Mouse (Mus musculus) regulatory T cell (primary cell): ENCODE measurements around the gene Cfap221.

Source experiments
- in situ Hi-C: fragments of 300-600 bp; cut with MboI, MseI; formaldehyde crosslinking; loops from one replicate; pipeline ENCODE4 v1.15.1; 2025; ENCODE audit warnings: high pct_unique_total_duplicates

Cfap221 gene

DNA sequence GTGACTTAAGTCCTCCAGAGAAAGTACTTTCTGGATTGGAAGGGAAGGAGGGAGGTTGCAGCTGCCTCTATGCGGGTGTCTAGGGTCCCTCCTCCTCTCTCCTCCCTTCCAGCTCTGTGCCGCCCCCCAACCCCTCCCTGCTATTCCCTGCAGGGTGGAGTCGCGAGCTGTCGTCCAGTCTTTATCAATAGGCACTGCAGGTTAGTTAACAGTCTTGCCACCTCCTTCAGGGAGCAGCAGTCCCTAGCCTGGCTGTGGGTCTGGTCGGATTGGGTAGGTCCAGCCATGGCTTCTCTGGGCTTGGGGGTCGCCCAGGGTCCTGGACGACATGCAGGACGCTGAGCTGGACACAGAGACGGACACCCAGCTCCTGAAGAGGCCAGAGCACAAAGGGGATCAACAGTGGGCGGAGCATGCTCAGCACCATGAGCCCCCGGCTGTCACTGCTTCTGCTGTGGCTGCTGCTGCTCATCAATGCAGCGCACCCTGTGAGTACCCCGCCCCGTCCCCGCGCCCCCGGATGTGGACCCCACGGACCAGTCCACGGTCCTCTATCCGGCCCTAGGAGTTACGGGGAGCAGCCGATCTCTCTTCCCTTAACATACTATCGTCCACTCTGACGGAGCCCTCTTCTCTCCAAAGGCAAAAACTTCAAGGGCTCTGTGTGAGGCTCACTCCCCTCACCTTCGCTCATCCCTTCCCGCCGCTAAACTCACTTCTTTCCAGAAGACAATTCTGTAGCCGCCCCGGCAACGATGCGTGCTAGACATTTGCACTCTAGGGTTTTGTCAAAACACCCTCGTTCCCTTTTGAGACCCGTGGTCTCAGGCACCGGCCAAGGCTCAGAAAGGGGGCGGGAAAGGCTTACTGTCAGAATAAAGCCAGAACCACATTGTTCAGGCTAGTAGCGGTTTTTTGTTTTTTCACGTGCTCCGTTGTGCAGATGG is 10.1 kb upstream of the Cfap221 start, which contains the start of gene Sctr:
Gene Sctr, plus strand, starts transcription at position 51 of the 947 bp plus-strand sequence.
- in situ Hi-C loops, result loop anchor here (5.0 kb wide), 1 partner anchor 1120 kb away; no protein-coding TSS in a partner anchor

GRCm38 (mm10) chr1:119997644-119998043 is 610 bp upstream of the Cfap221 start:
- in situ Hi-C loops, result no loop called here

DNA sequence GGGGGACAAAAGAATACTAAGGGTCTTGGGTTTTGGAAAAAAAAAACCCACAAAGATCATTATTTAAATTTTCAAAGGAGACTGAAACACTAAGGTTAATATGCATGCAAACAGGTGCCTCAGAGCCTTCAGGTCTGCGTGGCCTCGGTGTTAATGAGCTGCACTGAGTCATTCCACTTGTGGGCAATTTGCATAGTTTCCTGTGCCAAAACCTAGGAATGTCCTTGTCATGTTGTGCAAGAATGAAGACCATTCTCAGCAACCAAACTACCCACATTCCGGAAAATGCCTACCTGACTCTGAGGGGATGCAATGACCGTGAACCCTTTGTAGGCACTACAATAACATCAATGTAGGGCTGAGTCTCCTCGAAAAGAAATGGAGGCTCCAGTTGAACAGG is 10.5 kb downstream of the Cfap221 start:
- in situ Hi-C loops, result no loop called here

DNA sequence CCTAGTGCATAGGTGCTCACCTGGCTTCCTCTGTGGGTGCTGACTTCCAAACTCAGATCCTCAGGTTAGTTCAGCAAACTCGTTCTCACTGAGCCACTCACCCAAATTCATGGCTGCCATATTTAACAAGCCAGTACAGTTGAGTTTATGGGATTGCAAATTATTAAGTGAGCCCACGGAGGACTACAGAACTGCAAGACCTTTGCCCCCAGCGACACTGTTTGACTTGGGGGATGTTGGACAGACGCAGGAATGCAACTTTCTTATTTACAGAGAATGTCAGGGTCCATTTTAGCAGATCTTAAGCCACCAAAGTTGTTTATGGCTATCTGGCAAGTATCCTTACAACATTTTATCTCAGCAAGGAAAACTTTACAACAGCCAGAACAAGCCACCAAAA is 21.9 kb downstream of the Cfap221 start:
- in situ Hi-C loops, result no loop called here

- in situ Hi-C loops, result loop anchor here (25.0 kb wide), 1 partner anchor 1311 kb away; no protein-coding TSS in a partner anchor
Observed at GRCm38 (mm10) chr1:119973117-119973516, 23.9 kb downstream of the Cfap221 start.

GRCm38 (mm10) chr1:119965804-119966514 is 31.1 kb downstream of the Cfap221 start:
- in situ Hi-C loops, result loop anchor here (25.0 kb wide), 1 partner anchor 1304 kb away; no protein-coding TSS in a partner anchor

- in situ Hi-C loops, result loop anchor here (5.0 to 25.0 kb wide), 2 partner anchors 447 to 1298 kb away; no protein-coding TSS in a partner anchor
Observed at GRCm38 (mm10) chr1:119959920-119960319, 37.1 kb downstream of the Cfap221 start.

DNA sequence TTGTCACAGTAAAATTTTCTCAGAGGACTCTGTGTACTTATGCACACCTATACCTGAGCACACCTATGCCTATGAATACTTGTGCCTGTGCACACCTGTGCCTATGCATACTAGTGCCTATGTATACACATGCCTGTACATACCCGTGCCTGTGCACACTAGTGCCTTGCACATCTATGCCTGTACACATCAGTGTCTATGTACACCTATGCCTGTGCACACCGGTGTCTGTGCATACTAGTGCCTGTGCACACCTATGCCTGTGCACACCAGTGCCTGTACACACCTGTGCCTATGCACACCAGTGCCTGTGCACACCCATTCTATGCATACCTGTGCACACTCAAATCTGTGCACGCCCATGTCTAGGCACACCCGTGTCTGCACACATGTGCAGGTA is 37.6 kb downstream of the Cfap221 start:
- in situ Hi-C loops, result loop anchor here (5.0 to 25.0 kb wide), 2 partner anchors 448 to 1297 kb away; no protein-coding TSS in a partner anchor

DNA sequence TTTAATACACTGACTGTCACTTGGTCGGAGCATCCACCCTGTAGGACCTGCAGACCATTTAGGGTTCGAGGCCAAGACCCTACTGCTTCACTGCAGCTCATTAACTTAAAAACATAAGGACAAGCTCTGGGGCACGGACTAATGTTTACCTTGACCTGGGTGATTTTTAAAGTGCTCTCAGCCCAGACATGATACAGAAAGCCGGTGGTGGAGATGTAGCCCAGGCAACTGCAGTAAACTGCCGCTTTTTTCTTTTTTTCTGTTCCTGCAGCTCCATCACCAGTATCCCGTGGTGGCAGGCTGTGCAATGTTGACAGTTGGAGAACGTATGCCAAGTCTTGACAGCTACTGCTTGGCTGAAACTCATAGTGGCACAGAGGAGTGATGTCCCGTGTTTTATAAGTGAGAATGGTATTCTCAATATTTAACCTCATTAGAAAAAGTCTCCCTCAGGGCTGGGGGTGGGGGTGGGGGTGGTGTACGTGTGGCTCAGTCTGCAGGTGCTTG is 39.3 kb downstream of the Cfap221 start:
- in situ Hi-C loops, result loop anchor here (5.0 to 25.0 kb wide), 2 partner anchors 450 to 1295 kb away; no protein-coding TSS in a partner anchor

DNA sequence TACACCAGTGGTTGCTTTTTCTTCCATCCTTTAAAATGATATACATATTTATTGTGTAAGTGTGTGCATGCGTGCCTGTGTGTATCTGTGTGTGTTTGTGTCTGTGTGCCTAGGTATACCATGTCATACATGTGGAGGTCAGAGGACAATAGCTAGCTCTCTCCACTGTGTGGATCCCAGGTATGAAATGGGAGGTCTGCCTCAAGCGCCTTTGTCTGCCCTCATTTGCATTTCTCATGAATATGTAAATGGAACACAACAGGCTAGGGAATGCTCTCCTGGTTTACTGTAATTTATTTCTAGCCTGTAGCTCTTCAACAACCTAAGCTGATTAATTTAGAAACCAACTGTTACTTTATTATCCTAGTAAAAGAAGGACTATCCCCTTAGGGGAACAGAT is 42.4 kb downstream of the Cfap221 start:
- in situ Hi-C loops, result loop anchor here (5.0 to 25.0 kb wide), 2 partner anchors 453 to 1292 kb away; no protein-coding TSS in a partner anchor

DNA sequence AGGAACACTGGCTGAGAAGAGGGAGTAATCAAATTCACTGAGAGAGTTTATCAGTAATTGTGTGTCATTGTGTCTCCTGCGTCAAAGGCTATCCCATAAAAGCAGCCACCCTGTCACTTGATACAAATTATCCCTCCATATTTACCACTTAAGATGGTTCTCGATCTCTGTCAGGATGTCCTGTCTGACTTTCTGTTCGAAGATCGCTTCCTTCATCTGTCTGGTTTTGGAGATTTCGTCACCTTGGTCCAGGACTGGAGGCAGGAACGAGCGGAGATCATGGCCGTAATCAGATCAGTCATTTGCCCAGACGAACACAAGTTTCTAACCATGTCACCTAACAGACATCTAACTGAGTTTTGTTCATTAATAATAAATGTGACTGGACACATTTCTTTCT is 43.6 kb downstream of the Cfap221 start:
- in situ Hi-C loops, result loop anchor here (25.0 kb wide), 1 partner anchor 1291 kb away; no protein-coding TSS in a partner anchor

GRCm38 (mm10) chr1:119950086-119950485 is 46.9 kb downstream of the Cfap221 start:
- in situ Hi-C loops, result loop anchor here (25.0 kb wide), 1 partner anchor 1288 kb away; no protein-coding TSS in a partner anchor

DNA sequence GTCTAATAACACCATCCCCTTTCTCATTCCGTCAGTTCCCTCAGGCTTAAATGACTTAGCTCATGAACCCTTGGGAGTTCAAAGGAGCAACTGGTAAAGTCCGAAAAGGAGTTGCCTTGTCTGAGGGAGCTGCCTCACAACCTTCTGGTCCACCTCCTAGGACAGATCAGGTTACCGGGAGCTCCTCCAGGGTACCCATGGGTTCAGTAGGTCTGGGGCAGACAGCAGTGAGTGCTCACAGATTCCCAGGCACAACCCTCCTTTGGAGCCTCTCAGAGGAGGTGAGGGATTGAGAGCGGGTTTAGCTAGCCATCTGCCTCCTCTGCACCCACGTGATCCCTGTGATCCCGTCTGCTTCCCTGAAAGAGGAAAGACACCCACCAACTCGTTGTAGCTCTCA is 60.2 kb downstream of the Cfap221 start:
- in situ Hi-C loops, result no loop called here

DNA sequence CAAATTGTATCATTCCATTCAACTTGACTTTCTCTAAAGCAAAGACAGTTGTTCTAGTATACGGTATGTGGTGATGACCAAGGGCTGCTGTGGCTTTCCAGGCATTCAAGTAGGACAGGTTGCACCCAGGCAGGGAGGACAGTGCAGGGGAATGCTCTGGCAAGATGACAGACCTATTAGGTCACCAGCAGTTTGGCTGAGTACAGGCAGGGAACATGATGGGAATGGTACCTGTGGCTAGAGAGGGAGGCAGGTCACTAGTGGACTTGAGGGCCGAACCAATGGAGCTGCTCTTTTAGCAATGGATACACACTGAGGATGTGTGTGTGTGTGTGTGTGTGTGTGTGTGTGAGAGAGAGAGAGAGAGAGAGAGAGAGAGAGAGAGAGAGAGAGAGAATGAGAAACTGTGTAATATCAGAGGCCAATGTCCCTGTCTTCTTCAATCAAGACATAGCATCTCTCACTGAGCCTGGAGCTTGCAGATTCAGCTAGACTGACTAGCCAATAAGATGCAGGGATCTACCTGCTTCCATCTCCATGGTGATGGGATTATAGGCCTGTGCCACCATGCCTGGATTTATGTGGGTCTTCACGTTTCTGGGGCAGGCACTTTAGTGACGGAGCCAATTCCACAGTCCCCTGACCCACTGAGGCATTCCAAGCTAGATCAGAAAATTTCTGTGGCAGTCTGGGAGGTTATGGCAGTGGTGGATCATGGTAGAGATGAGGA is 65.4 kb downstream of the Cfap221 start:
- in situ Hi-C loops, result no loop called here

- in situ Hi-C loops, result no loop called here
Observed at GRCm38 (mm10) chr1:119929715-119930114, 67.3 kb downstream of the Cfap221 start.

DNA sequence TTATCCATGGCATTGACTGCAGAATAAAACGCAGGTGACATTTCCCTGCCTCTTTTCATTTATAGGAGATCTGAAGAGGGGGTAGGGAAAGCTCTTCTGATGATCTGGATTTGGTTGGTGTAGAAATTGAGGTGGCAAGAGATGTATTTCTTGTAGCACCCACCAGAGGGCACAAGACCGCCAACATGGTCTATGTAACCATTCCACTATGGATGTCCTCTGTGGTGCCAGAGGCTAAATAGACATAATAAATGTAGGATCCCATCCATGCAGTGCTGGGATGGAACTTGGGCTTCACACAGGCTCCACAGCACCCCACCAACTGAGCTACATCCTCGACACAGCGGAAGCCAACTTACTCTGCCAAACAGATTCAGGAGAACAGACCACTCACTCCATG is 77.7 kb downstream of the Cfap221 start:
- in situ Hi-C loops, result no loop called here

GRCm38 (mm10) chr1:119916823-119917371 is 80.1 kb downstream of the Cfap221 start:
- in situ Hi-C loops, result no loop called here

GRCm38 (mm10) chr1:119912953-119913814 is 83.8 kb downstream of the Cfap221 start, which contains the start of gene Tmem177:
Tmem177 (minus strand) TSS chr1:119913208.
- in situ Hi-C loops, result loop anchor here (5.0 kb wide), 1 partner anchor 76 kb away; the partner anchor contains the start of gene Ptpn4

DNA sequence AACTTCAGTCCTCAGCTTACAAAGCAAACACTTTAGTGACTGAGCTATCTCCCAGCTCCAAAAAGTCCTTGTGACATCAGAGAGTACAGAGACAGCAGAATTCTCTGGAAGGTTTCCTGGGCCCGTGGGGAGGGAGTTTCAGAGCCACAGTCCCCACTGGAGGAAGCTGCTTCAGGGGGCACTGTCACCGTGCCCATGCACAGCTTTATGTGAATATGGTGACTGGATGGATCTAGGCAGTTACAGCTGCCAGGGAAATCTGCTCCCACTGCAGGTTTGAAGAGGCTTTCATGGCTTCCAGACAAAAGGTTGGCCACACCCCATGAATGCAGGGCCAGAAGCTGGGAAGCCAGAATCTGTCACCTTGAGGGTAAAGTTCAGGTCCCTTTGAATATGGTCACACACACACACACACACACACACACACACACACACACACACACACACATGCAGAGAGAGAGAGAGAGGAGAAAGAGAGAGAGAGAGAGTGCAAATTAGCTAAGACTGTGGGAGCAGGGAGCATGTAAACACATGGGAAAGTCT is 89.8 kb downstream of the Cfap221 start:
- in situ Hi-C loops, result no loop called here
